In genomic region chr19:9316162-9316561, GRCm38 (mm10) we compare ENCODE assay signal across 4 mouse cellular contexts.
DNase-seq lines count a peak whose midpoint lies in the region; TF ChIP-seq lines count a peak whose summit lies in the region.
"Not testable (repeated sequence)": the region's sequence is repeated elsewhere in the genome, so short reads cannot be mapped to it uniquely, and the experiment has no call there.

No protein-coding gene starts in this region.

- H3K27ac ChIP-seq in CH12.LX (ENCODE audit: insufficient read depth, low read depth), result not testable (repeated sequence)

- peak; percentile 5 for DNase-seq in CD4-positive helper T cell, adult 2 months (ENCODE audit: low read depth, low spot score)
- DNase-seq in CH12.LX (ENCODE audit: extremely low read depth), result peak; percentile 16
- peak; percentile 72 for DNase-seq in heart, adult 11 months
- peak; percentile 5 for DNase-seq in induced T-regulatory cell, adult 2 months (ENCODE audit: low read depth)

- not testable (repeated sequence) for H3K4me2 ChIP-seq in CH12.LX (ENCODE audit: insufficient read depth, low read depth, poor library complexity, severe bottlenecking)

- not testable (repeated sequence) for TF ChIP-seq CTCF in CH12.LX (conservative IDR thresholded peaks at IDR 0.05 in 1 of 2, IDR thresholded peaks at IDR 0.05 in 1 of 2; ENCODE audit: low read depth in 2 of 2, low read length in 2 of 2)

- H3K4me1 ChIP-seq in CH12.LX (ENCODE audit: control insufficient read depth in 1 of 2, insufficient read depth in 2 of 2), result not testable (repeated sequence)

- TF ChIP-seq RAD21 in CH12.LX (IDR thresholded peaks at IDR 0.05; ENCODE audit: low read depth, low read length), result not testable (repeated sequence)

- in situ Hi-C loops in CH12.LX (cut with MboI; ENCODE audit: low pct_ligation_motif_present, low pct_unique_long_range_greater_than_20kb, low sequenced_read_pairs), result not testable (repeated sequence)

- dilution Hi-C loops in CH12.LX (cut with MboI; ENCODE audit: extremely low pct_ligation_motif_present, extremely low pct_unique_long_range_greater_than_20kb, low sequenced_read_pairs), result not testable (repeated sequence)

- not testable (repeated sequence) for H3K4me3 ChIP-seq in CH12.LX (replicated peaks in 1 of 3; ENCODE audit: low read depth in 2 of 3, low read length in 2 of 3, poor library complexity in 1 of 3)

- not testable (repeated sequence) for H3K9ac ChIP-seq in CH12.LX (ENCODE audit: insufficient read depth, low read depth)

- TF ChIP-seq EP300 in CH12.LX (IDR thresholded peaks at IDR 0.05; ENCODE audit: low read length), result peak; percentile 65

- not testable (repeated sequence) for H3K9me3 ChIP-seq in CH12.LX (replicated peaks; ENCODE audit: low read length)

- not testable (repeated sequence) for H3K79me2 ChIP-seq in CH12.LX (replicated peaks; ENCODE audit: control insufficient read depth, extremely low read depth, insufficient read depth, poor library complexity, severe bottlenecking)

- not testable (repeated sequence) for H3K27me3 ChIP-seq in CH12.LX (replicated peaks)

- not testable (repeated sequence) for TF ChIP-seq POLR2A in CH12.LX (IDR thresholded peaks at IDR 0.05; ENCODE audit: low read depth, low read length)

- not testable (repeated sequence) for H3K36me3 ChIP-seq in CH12.LX (replicated peaks in 1 of 2; ENCODE audit: control insufficient read depth in 1 of 2, insufficient read depth in 1 of 2, low read length in 1 of 2)

TF ChIP-seq in CH12.LX, 34 proteins besides CTCF, POLR2A, EP300 and RAD21:
- peak; percentile 53; the same call in 1 of the 2 replicates for TF ChIP-seq JUND (conservative IDR thresholded peaks at IDR 0.05; ENCODE audit: low read depth, low read length)
- TF ChIP-seq JUN (IDR thresholded peaks at IDR 0.05; ENCODE audit: insufficient read depth, low read depth, low read length), result peak; percentile 31; the same call in 1 of the 2 replicates

Comparison
In these comparisons a context has a peak if more than half of its experiments do, and no peak if none do; other contexts are left out.
1. DNase-seq: peak in every context shown above with its lines; median percentile 72 in heart, adult 11 months; 16 in CH12.LX; 5 in CD4-positive helper T cell, adult 2 months; 5 in induced T-regulatory cell, adult 2 months.